Mouse (Mus musculus) stomach, postnatal 0 days (tissue): ENCODE data around the gene Col13a1.

Experiments used
- CTCF ChIP-seq: IDR thresholded peaks from 2 replicates; pipeline ENCODE4 v1.5.1; 2016; ENCODE audit warnings: antibody characterized with exemption, low read depth, mild to moderate bottlenecking, moderate library complexity
- EP300 ChIP-seq: optimal IDR thresholded peaks from 2 replicates; pipeline ENCODE3; 2016; ENCODE audit warnings: antibody characterized with exemption

DNA sequence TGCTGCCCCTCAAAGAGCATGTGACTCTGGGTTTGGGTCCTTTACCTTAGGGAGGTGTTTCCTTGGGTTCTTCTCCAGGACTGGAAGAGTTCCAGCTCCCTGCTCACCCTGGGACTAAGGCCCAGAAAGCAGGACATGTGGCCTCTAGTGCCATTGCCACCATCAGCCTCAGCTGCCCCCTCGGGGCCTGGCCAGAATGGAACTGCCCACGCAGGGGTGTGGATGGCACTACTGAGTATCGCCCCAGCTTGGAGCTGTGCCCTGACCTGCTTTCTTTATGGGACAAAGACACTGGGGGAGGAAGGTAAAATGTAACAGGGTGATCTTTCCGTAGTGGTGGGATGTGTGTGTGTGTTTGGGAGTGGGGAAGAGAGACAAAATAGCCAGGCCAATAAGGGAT lies 59.4 kb downstream of the Col13a1 start:
- no peak for TF ChIP-seq CTCF
- no peak for TF ChIP-seq EP300
